Mouse (Mus musculus): ENCODE results near the gene Plekhg6. TPM values are rescaled to one million over a fixed set of nuclear protein-coding genes. Genes with fewer than 3 reads are reported as not detected.

Plekhg6 gene
- polyA plus RNA-seq (2014; fragmentation: Nextera tagmentation; extraction: Ambion mirVana) = 0.08 and 0.20 TPM in 2 replicates

GRCm38 (mm10) chr6:125380372-125381360 is at the start of gene Plekhg6:
TSS of gene Plekhg6 (minus strand) at chr6:125380793.
- Histone ChIP-seq H3K36me3 (replicated peaks; ENCODE audit: control insufficient read depth, insufficient read depth, low read depth, low read length) (no peaks in the 10 kb centered on the region), H3K4me2 (ENCODE audit: low read depth, low read length) (peak within 1 kb of the TSS; percentile 49), H3K4me1 (ENCODE audit: control insufficient read depth, insufficient read depth, low read length) (peaks cover 11% of the 10 kb centered on the region), H3K27ac (replicated peaks; ENCODE audit: low read depth, low read length) (no peak within 1 kb of the TSS), H3K9me3 (replicated peaks; ENCODE audit: control insufficient read depth, low read length) (no peaks in the 10 kb centered on the region), H3K27me3 (ENCODE audit: control insufficient read depth, insufficient read depth, low read length) (peaks cover 39% of the 10 kb centered on the region), H3K4me3 (ENCODE audit: low read depth, low read length) (peak within 1 kb of the TSS; percentile 27), H3K9ac (replicated peaks; ENCODE audit: low read length) (peak within 1 kb of the TSS; percentile 3; the same call in 1 of the 2 replicates)
- no peak for ATAC-seq (replicated peaks; ENCODE audit: insufficient number of reproducible peaks, low FRiP score, low TSS enrichment, low read depth)
- 10% methylated on average over 40 of the region's 40 CpGs for WGBS
- no peak for DNase-seq (ENCODE audit: low spot score)

GRCm38 (mm10) chr6:125429741-125430140 is 49.1 kb upstream of the Plekhg6 start:
- no peaks in the 10 kb centered on the region for H3K36me3 ChIP-seq (replicated peaks; ENCODE audit: control insufficient read depth, insufficient read depth, low read depth, low read length)
- no peak for DNase-seq (ENCODE audit: low spot score)
- H3K9me3 ChIP-seq (replicated peaks; ENCODE audit: control insufficient read depth, low read length) = no peaks in the 10 kb centered on the region
- no peak overlapping the region for H3K4me2 ChIP-seq (ENCODE audit: low read depth, low read length)
- H3K27me3 ChIP-seq (ENCODE audit: control insufficient read depth, insufficient read depth, low read length) = no peaks in the 10 kb centered on the region
- no peak for ATAC-seq (replicated peaks; ENCODE audit: insufficient number of reproducible peaks, low FRiP score, low TSS enrichment, low read depth)
- no peak overlapping the region for H3K9ac ChIP-seq (replicated peaks; ENCODE audit: low read length)
- no peaks in the 10 kb centered on the region; the same call in 1 of the 2 replicates for H3K4me1 ChIP-seq (ENCODE audit: control insufficient read depth, insufficient read depth, low read length)
- 91% methylated on average over 6 of the region's 6 CpGs for WGBS
- H3K4me3 ChIP-seq (ENCODE audit: low read depth, low read length) = no peak overlapping the region
- H3K27ac ChIP-seq (replicated peaks; ENCODE audit: low read depth, low read length) = no peak overlapping the region

GRCm38 (mm10) chr6:125426383-125427360 is 46.1 kb upstream of the Plekhg6 start:
- Histone ChIP-seq H3K9ac (replicated peaks; ENCODE audit: low read length) (peak overlapping the region; percentile 68), H3K9me3 (replicated peaks; ENCODE audit: control insufficient read depth, low read length) (no peaks in the 10 kb centered on the region), H3K4me1 (ENCODE audit: control insufficient read depth, insufficient read depth, low read length) (no peaks in the 10 kb centered on the region; the same call in 1 of the 2 replicates), H3K36me3 (replicated peaks; ENCODE audit: control insufficient read depth, insufficient read depth, low read depth, low read length) (no peaks in the 10 kb centered on the region), H3K27me3 (ENCODE audit: control insufficient read depth, insufficient read depth, low read length) (no peaks in the 10 kb centered on the region), H3K27ac (replicated peaks; ENCODE audit: low read depth, low read length) (0 out of 2 replicates have a peak overlapping the region, but pooled peaks have one; percentile 13), H3K4me2 (ENCODE audit: low read depth, low read length) (peak overlapping the region; percentile 92), H3K4me3 (ENCODE audit: low read depth, low read length) (peak overlapping the region; percentile 41)
- ATAC-seq (replicated peaks; ENCODE audit: insufficient number of reproducible peaks, low FRiP score, low TSS enrichment, low read depth) (peak; percentile 66), DNase-seq (ENCODE audit: low spot score) (peak; percentile 91)
- WGBS = 2% methylated on average over 25 of the region's 25 CpGs

- H3K4me1 ChIP-seq (ENCODE audit: control insufficient read depth, insufficient read depth, low read length) = no peaks in the 10 kb centered on the region; the same call in 1 of the 2 replicates
- ATAC-seq (replicated peaks; ENCODE audit: insufficient number of reproducible peaks, low FRiP score, low TSS enrichment, low read depth) = no peak
- H3K4me2 ChIP-seq (ENCODE audit: low read depth, low read length) = no peak overlapping the region
- H3K27ac ChIP-seq (replicated peaks; ENCODE audit: low read depth, low read length) = no peak overlapping the region
- WGBS = 49% methylated on average over 15 of the region's 15 CpGs
- no peak for DNase-seq (ENCODE audit: low spot score)
- H3K4me3 ChIP-seq (ENCODE audit: low read depth, low read length) = no peak overlapping the region
- H3K9me3 ChIP-seq (replicated peaks; ENCODE audit: control insufficient read depth, low read length) = no peaks in the 10 kb centered on the region
- H3K36me3 ChIP-seq (replicated peaks; ENCODE audit: control insufficient read depth, insufficient read depth, low read depth, low read length) = no peaks in the 10 kb centered on the region
- no peak overlapping the region for H3K9ac ChIP-seq (replicated peaks; ENCODE audit: low read length)
- no peaks in the 10 kb centered on the region for H3K27me3 ChIP-seq (ENCODE audit: control insufficient read depth, insufficient read depth, low read length)
Observed at GRCm38 (mm10) chr6:125425205-125426090, 44.9 kb upstream of the Plekhg6 start.

- H3K4me1 ChIP-seq (ENCODE audit: control insufficient read depth, insufficient read depth, low read length) = no peaks in the 10 kb centered on the region; the same call in 1 of the 2 replicates
- H3K4me2 ChIP-seq (ENCODE audit: low read depth, low read length) = no peak overlapping the region
- H3K9ac ChIP-seq (replicated peaks; ENCODE audit: low read length) = no peak overlapping the region
- ATAC-seq (replicated peaks; ENCODE audit: insufficient number of reproducible peaks, low FRiP score, low TSS enrichment, low read depth) (no peak), DNase-seq (ENCODE audit: low spot score) (no peak)
- no peaks in the 10 kb centered on the region for H3K27me3 ChIP-seq (ENCODE audit: control insufficient read depth, insufficient read depth, low read length)
- 76% methylated on average over 3 of the region's 3 CpGs for WGBS
- H3K27ac ChIP-seq (replicated peaks; ENCODE audit: low read depth, low read length) = no peak overlapping the region
- H3K4me3 ChIP-seq (ENCODE audit: low read depth, low read length) = no peak overlapping the region
- no peaks in the 10 kb centered on the region for H3K9me3 ChIP-seq (replicated peaks; ENCODE audit: control insufficient read depth, low read length)
- no peaks in the 10 kb centered on the region for H3K36me3 ChIP-seq (replicated peaks; ENCODE audit: control insufficient read depth, insufficient read depth, low read depth, low read length)
Observed at GRCm38 (mm10) chr6:125424156-125424555, 43.6 kb upstream of the Plekhg6 start.

GRCm38 (mm10) chr6:125423507-125423906 is 42.9 kb upstream of the Plekhg6 start:
- Histone ChIP-seq H3K4me2 (ENCODE audit: low read depth, low read length) (no peak overlapping the region), H3K36me3 (replicated peaks; ENCODE audit: control insufficient read depth, insufficient read depth, low read depth, low read length) (no peaks in the 10 kb centered on the region), H3K4me1 (ENCODE audit: control insufficient read depth, insufficient read depth, low read length) (no peaks in the 10 kb centered on the region; the same call in 1 of the 2 replicates), H3K27me3 (ENCODE audit: control insufficient read depth, insufficient read depth, low read length) (no peaks in the 10 kb centered on the region), H3K9ac (replicated peaks; ENCODE audit: low read length) (no peak overlapping the region), H3K4me3 (ENCODE audit: low read depth, low read length) (no peak overlapping the region), H3K27ac (replicated peaks; ENCODE audit: low read depth, low read length) (no peak overlapping the region), H3K9me3 (replicated peaks; ENCODE audit: control insufficient read depth, low read length) (no peaks in the 10 kb centered on the region)
- 41% methylated on average over 13 of the region's 13 CpGs for WGBS
- DNase-seq (ENCODE audit: low spot score) (no peak), ATAC-seq (replicated peaks; ENCODE audit: insufficient number of reproducible peaks, low FRiP score, low TSS enrichment, low read depth) (no peak)

GRCm38 (mm10) chr6:125423099-125423498 is 42.5 kb upstream of the Plekhg6 start:
- H3K27ac ChIP-seq (replicated peaks; ENCODE audit: low read depth, low read length) = no peak overlapping the region

More at GRCm38 (mm10) chr6:125423099-125423498, 42.5 kb upstream of the Plekhg6 start:
- Histone ChIP-seq H3K4me1 (ENCODE audit: control insufficient read depth, insufficient read depth, low read length) (no peaks in the 10 kb centered on the region; the same call in 1 of the 2 replicates), H3K9ac (replicated peaks; ENCODE audit: low read length) (no peak overlapping the region), H3K9me3 (replicated peaks; ENCODE audit: control insufficient read depth, low read length) (no peaks in the 10 kb centered on the region), H3K27me3 (ENCODE audit: control insufficient read depth, insufficient read depth, low read length) (no peaks in the 10 kb centered on the region), H3K4me3 (ENCODE audit: low read depth, low read length) (no peak overlapping the region), H3K4me2 (ENCODE audit: low read depth, low read length) (no peak overlapping the region), H3K36me3 (replicated peaks; ENCODE audit: control insufficient read depth, insufficient read depth, low read depth, low read length) (no peaks in the 10 kb centered on the region)
- ATAC-seq (replicated peaks; ENCODE audit: insufficient number of reproducible peaks, low FRiP score, low TSS enrichment, low read depth) (no peak), DNase-seq (ENCODE audit: low spot score) (no peak)
- WGBS = 40% methylated on average over 3 of the region's 3 CpGs
